Mouse (Mus musculus) hindbrain, postnatal 0 days (tissue): ENCODE measurements around the gene Tmem217. TPM values are rescaled to one million over a fixed set of nuclear protein-coding genes. Genes with fewer than 3 reads are reported as not detected.

Experiments
- ATAC-seq: fragments of 200-750 bp; cut with Nextera tagmentation; 2 replicates; pipeline ENCODE4 v1.8.0; 2017; ENCODE audit warnings: mild to moderate bottlenecking, moderate TSS enrichment, moderate library complexity
- DNase-seq: peaks from one replicate; pipeline ENCODE4 v3.0.0-alpha.2; 2015; ENCODE audit warnings: low spot score
- H3K27ac ChIP-seq: fragments of 300-500 bp; sonication (generic); 2 replicates; pipeline ENCODE4 v1.5.1; 2014; ENCODE audit warnings: mild to moderate bottlenecking
- H3K27me3 ChIP-seq: fragments of 300-500 bp; sonication (generic); 2 replicates; pipeline ENCODE4 v1.6.1; 2014; ENCODE audit warnings: low read length, mixed read lengths; ENCODE audit not compliant: insufficient read depth
- H3K36me3 ChIP-seq: fragments of 300-500 bp; sonication (generic); 2 replicates; pipeline ENCODE4 v1.6.1; 2014; ENCODE audit warnings: low read length, mixed read lengths; ENCODE audit not compliant: insufficient read depth
- H3K4me1 ChIP-seq: fragments of 300-500 bp; sonication (generic); 2 replicates; pipeline ENCODE4 v1.6.1; 2014; ENCODE audit warnings: antibody characterized with exemption, low read length, mixed read lengths; ENCODE audit not compliant: insufficient read depth
- H3K4me2 ChIP-seq: fragments of 300-500 bp; sonication (generic); 2 replicates; pipeline ENCODE4 v1.6.1; 2014; ENCODE audit warnings: low read depth, mild to moderate bottlenecking, low read length, moderate library complexity, mixed read lengths
- H3K4me3 ChIP-seq: fragments of 300-500 bp; sonication (generic); 2 replicates; pipeline ENCODE4 v1.5.1; 2014; ENCODE audit warnings: low read length
- H3K9ac ChIP-seq: fragments of 300-500 bp; sonication (generic); replicated peaks from 2 replicates; pipeline ENCODE4 v1.6.1; 2014; ENCODE audit warnings: mild to moderate bottlenecking, low read length, moderate library complexity, mixed read lengths
- H3K9me3 ChIP-seq: fragments of 300-500 bp; sonication (generic); 2 replicates; pipeline ENCODE4 v1.6.1; 2016; ENCODE audit warnings: low read length, mixed read lengths
- CTCF ChIP-seq: IDR thresholded peaks from 2 replicates; pipeline ENCODE4 v1.5.1; 2016; ENCODE audit warnings: antibody characterized with exemption, control low read depth, low read depth
- WGBS: fragments of 180-500 bp; shearing (Covaris S2); extraction: QIAGEN DNeasy Blood & Tissue Kit; methylation state at CpG from one replicate; pipeline ENCODE4 v1.1.7; 2014; 5-methylcytosine and 5-hydroxymethylcytosine counted together
- polyA plus RNA-seq: library from polyadenylated mRNA; unstranded; fragments of >200 nt; fragmentation: Nextera tagmentation; extraction: Ambion mirVana; gene quantifications from 2 replicates; pipeline ENCODE4 v1.2.1, GENCODE M21; 2015
- total RNA-seq: library from RNA; depleted of rRNA; stranded (reverse); fragments of >200 nt; gene quantifications from 2 replicates; pipeline ENCODE4 v1.2.3, GENCODE M21; 2014

Tmem217 gene
- total and polyA plus RNA-seq, 2 experiments from 2014 or later, result 0.90 TPM; not detected in 1

DNA sequence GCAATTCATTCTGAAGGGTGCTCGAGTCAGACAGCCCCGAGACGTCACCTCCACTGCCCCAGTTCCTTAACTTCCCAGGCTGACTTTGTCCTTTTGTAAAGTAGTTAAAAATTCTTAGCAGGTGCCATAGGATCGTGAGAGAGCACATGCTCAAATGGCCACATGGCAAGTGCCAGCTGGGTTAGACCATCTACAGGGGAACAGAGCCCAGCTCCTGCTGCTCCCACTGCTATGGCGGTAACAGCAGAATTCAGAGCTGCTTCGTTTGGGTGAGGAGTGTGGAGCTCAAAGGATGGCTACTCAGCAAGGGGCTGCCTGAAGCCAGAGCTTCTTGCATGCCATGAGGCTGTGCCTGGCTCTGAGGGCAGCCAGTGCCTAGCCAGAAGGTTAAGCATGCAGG, 17.6 kb upstream of the Tmem217 start:
- no peak overlapping the region for H3K4me3 ChIP-seq
- no peak overlapping the region for H3K4me2 ChIP-seq
- H3K36me3 ChIP-seq, result peaks cover 31% of the 10 kb centered on the region
- H3K9ac ChIP-seq, result no peak overlapping the region
- no peaks in the 10 kb centered on the region for H3K4me1 ChIP-seq
- ATAC-seq, result no peak
- H3K9me3 ChIP-seq, result no peaks in the 10 kb centered on the region
- H3K27ac ChIP-seq, result no peak overlapping the region
- TF ChIP-seq CTCF, result no peak
- DNase-seq, result no peak
- 63% methylated on average over 6 of the region's 6 CpGs for WGBS
- no peaks in the 10 kb centered on the region for H3K27me3 ChIP-seq

DNA sequence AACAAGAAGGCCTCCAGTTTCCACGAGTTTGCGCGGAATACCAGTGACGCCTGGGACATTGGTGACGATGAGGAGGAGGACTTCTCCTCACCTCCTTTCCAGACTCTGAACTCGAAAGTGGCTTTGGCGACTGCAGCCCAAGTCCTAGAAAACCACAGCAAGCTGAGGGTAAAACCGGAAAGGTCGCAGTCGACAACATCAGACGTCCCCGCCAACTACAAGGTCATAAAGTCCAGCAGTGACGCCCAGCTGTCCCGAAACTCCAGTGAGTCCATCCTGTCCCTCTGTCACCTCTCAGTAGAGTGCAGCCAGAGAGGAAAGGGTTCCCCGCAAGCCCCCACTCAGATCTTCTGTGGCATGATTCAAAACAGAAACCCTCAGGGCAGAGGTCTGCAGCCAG, 16.2 kb upstream of the Tmem217 start:
- no peak overlapping the region for H3K4me2 ChIP-seq
- H3K9ac ChIP-seq, result no peak overlapping the region
- no peaks in the 10 kb centered on the region for H3K9me3 ChIP-seq
- 90% methylated on average over 15 of the region's 15 CpGs for WGBS
- H3K4me1 ChIP-seq, result no peaks in the 10 kb centered on the region
- no peak for ATAC-seq
- no peak for TF ChIP-seq CTCF
- H3K4me3 ChIP-seq, result no peak overlapping the region
- H3K36me3 ChIP-seq, result peaks cover 23% of the 10 kb centered on the region
- no peaks in the 10 kb centered on the region for H3K27me3 ChIP-seq
- DNase-seq, result no peak
- no peak overlapping the region for H3K27ac ChIP-seq

- H3K4me1 ChIP-seq, result no peaks in the 10 kb centered on the region
- ATAC-seq, result no peak
These were observed 13.3 kb upstream of the Tmem217 start for GRCm38 (mm10) chr17:29565521-29565920.

GRCm38 (mm10) chr17:29558476-29558875, 6.3 kb upstream of the Tmem217 start:
- no peak for ATAC-seq
- no peak overlapping the region for H3K4me2 ChIP-seq
- no peaks in the 10 kb centered on the region for H3K36me3 ChIP-seq

More at GRCm38 (mm10) chr17:29565521-29565920, 13.3 kb upstream of the Tmem217 start:
- H3K9ac ChIP-seq, result no peak overlapping the region
- DNase-seq, result no peak
- TF ChIP-seq CTCF, result no peak
- H3K9me3 ChIP-seq, result no peaks in the 10 kb centered on the region
- no peak overlapping the region for H3K27ac ChIP-seq
- peaks cover 8% of the 10 kb centered on the region; the same call in 1 of the 2 replicates for H3K36me3 ChIP-seq
- H3K4me2 ChIP-seq, result no peak overlapping the region
- over 99% methylated on average over 5 of the region's 5 CpGs for WGBS
- H3K27me3 ChIP-seq, result no peaks in the 10 kb centered on the region
- no peak overlapping the region for H3K4me3 ChIP-seq

DNA sequence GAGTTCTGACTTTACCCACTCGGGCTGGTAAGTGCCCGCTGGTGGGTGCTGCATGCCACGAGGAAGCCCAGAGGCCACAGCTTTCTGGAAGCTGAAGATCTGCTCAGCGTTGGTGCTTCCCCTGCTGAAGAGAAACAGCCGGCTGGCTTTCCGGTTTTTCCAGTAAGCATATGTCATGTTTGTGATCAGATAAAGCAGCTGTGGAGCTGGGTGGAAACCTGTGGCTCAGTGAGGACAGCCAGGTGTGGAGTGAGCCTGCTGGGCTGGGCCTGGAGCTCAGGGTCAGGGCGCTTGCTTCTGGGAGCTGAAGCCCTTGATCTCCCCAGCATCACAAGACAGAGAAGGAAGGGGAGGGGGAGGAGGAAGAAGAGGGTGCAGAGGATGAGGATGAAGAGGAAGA, 4.7 kb upstream of the Tmem217 start:
- Histone ChIP-seq H3K9ac (no peak overlapping the region), H3K4me2 (no peak overlapping the region), H3K4me3 (no peak overlapping the region), H3K9me3 (no peaks in the 10 kb centered on the region), H3K27ac (no peak overlapping the region), H3K4me1 (no peaks in the 10 kb centered on the region), H3K27me3 (no peaks in the 10 kb centered on the region), H3K36me3 (no peaks in the 10 kb centered on the region)
- WGBS, result 89% methylated on average over 7 of the region's 7 CpGs
- DNase-seq (no peak), ATAC-seq (no peak)
- TF ChIP-seq CTCF, result no peak

More at GRCm38 (mm10) chr17:29558476-29558875, 6.3 kb upstream of the Tmem217 start:
- H3K9ac ChIP-seq, result no peak overlapping the region
- 79% methylated on average over 5 of the region's 5 CpGs for WGBS
- H3K27me3 ChIP-seq, result no peaks in the 10 kb centered on the region
- TF ChIP-seq CTCF, result no peak
- no peak overlapping the region for H3K27ac ChIP-seq
- no peak for DNase-seq
- H3K9me3 ChIP-seq, result no peaks in the 10 kb centered on the region
- H3K4me3 ChIP-seq, result no peak overlapping the region
- no peaks in the 10 kb centered on the region for H3K4me1 ChIP-seq

DNA sequence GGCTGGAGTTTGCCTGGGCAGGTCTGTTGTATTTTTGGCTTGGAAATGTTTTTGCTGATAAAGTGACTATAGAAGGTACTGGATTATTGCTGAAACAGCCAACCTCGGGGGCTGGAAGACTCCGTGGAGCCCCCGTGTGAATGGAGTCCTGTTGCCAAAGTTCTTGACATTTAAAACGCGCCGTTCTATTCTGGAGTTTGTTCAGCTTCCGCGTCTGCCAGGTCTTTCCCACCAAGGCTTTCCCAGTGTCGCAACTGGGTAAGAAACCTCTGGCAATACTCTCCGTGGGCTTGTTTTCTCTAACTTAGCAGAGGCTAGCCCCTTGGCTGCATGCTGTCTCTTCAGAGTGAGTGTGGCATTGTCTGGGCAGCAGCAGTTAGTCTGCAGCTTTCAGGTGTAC, 4.3 kb upstream of the Tmem217 start:
- no peaks in the 10 kb centered on the region for H3K27me3 ChIP-seq
- ATAC-seq (no peak), DNase-seq (no peak)
- H3K9ac ChIP-seq, result no peak overlapping the region
- 77% methylated on average over 10 of the region's 10 CpGs for WGBS
- no peak overlapping the region for H3K27ac ChIP-seq
- H3K4me3 ChIP-seq, result no peak overlapping the region
- no peaks in the 10 kb centered on the region for H3K4me1 ChIP-seq
- no peak overlapping the region for H3K4me2 ChIP-seq
- TF ChIP-seq CTCF, result no peak
- no peaks in the 10 kb centered on the region for H3K9me3 ChIP-seq
- no peaks in the 10 kb centered on the region for H3K36me3 ChIP-seq

DNA sequence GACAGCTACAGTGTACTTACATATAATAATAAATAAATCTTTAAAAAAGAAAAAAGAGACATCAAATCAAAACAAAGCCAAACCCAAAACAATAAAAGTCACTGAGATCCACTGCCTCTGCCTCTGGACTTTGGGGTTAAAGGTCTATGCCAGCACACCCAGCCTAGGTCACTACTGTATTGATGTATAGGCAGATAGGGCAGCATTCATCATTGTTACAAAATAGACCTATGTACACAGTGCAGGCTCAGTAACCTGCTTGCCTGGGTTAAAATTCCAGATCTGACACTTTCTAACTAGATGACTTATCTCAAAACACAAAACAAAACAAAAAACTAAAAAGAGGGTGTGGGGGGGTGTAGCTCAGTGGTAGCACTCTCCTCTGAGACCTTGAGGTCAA, 2.0 kb upstream of the Tmem217 start:
- Histone ChIP-seq H3K9me3 (no peaks in the 10 kb centered on the region), H3K36me3 (no peaks in the 10 kb centered on the region), H3K27ac (no peak overlapping the region), H3K4me1 (peaks cover 12% of the 10 kb centered on the region; the same call in 1 of the 2 replicates), H3K27me3 (no peaks in the 10 kb centered on the region), H3K4me2 (no peak overlapping the region), H3K4me3 (no peak overlapping the region), H3K9ac (no peak overlapping the region)
- TF ChIP-seq CTCF, result no peak
- DNase-seq, result no peak
- ATAC-seq, result no peak
